Mouse (Mus musculus): ENCODE results near the gene Disp1.

Gene Disp1

DNA sequence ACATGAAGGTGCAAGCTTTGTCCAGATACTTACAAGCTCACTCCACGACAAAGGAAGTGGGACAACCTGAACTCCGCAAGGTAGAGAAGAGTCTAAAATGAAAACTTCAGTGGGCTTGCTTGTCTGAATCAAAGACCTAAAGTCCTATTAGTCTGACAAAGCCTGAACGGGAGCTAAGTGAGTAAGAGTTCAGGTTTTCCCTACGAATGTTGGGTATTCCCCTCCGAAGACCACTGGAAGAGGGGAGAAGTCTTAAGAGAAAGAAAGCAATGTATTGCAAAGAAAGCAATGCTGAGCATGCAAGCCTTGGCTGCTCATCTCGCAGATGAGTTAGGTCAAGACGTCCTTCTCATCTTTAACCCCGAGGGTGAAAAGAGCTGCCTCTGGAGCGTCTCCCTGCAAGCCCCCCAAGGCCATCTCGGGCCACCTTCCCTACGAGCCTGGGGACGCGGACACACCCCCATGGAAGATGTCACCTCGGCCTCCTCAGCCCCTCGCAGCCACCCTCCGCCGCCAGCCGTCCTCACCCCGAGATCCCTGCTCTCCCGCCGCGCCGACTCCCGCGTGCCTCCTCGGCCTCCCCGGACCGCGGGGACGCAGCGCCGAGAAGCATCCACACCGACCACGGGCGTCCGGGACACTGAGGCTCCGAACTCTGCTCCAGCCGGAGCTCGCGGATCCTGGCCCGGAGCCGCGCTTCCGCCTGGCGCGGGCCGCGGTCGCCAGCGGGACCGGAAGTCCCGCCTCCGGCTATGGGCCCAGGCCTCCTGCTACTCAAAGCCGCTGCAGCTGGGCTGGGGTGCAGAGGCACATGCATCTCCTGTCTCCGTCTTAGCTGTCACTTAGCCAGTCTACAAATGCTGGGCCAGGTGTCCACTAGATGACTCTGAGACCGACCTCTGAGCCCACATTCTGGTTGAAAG, at the start of gene Disp1:
TSS of gene Disp1 (minus strand) at position 727 of the 923 bp plus-strand sequence.
- peak; percentile 81 for DNase-seq

GRCm38 (mm10) chr1:183267666-183268065, 46.3 kb upstream of the Disp1 start:
- no peak for DNase-seq

- no peak for DNase-seq
These were observed 44.7 kb upstream of the Disp1 start for GRCm38 (mm10) chr1:183265921-183266467.

GRCm38 (mm10) chr1:183264145-183265008, 43.1 kb upstream of the Disp1 start:
- DNase-seq, result peak; percentile 26

- DNase-seq, result no peak
These were observed 31.3 kb upstream of the Disp1 start for GRCm38 (mm10) chr1:183252574-183252973.

- no peak for DNase-seq
These were observed 30.5 kb upstream of the Disp1 start for GRCm38 (mm10) chr1:183251818-183252217.

- no peak for DNase-seq
These were observed 29.3 kb upstream of the Disp1 start for GRCm38 (mm10) chr1:183250612-183251011.

DNA sequence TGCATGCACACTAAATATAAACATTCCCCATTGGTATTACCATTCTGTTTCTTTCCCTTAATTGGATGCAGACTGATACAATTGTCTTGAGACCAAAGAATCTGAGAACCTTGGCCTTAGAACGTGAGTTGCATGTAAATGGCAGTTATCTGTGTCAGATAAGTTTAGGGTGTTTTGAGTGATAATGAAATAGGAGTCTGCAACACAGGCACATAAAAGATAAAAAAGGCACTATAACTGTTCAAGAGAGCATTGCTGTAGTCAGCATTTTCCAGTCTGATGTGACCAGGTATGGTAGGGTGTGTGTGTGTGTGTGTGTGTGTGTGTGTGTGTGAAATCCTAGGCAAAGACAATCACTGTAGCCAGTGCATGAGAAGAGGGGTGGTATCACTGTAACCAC, 26.8 kb upstream of the Disp1 start:
- no peak for DNase-seq

- peak; percentile 19 for DNase-seq
These were observed 22.0 kb upstream of the Disp1 start for GRCm38 (mm10) chr1:183243293-183243692.

DNA sequence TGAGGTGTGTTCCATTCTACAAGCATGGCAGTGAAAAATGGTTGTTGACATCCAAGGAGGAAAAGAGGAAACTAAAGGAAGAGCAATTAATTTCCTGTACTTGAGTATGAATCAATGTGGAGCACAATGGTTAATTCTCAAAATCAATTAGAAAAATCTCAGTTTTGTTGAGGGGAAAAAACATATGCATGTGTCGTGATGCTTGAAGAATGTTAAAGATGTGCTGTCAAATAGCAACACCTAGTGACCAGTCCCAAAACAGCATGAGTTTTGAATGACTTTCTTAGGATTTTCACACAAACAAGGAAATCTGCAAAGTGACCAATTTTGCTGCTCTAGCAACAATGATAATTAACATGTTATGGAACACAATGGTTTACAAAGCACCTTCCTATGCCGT, 16.6 kb upstream of the Disp1 start:
- no peak for DNase-seq

GRCm38 (mm10) chr1:183236460-183236859, 15.1 kb upstream of the Disp1 start:
- DNase-seq, result no peak

DNA sequence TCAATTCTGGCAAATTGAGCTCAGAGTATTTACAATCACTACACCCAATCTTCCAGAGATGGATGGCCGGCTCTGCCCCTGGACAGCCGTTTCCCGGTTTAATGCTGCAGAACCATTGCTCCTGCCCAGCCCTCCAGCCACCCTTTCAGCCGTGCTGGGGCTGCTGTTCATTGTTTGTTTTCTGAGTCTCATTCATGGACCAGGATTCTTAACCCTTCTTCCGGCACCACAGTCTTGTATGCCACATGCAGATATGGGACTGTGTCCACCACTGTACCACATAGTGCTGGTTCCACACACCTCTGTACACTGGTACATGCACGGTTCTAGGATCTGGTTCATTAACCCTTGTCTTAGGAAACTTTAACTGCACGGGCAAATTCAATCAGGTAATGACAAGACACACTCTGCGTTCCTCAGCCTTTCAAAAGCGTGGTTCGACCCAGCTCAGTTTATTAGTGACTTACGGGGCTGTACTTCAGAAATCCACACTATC, 12.4 kb upstream of the Disp1 start:
- no peak for DNase-seq

GRCm38 (mm10) chr1:183232985-183233678, 11.8 kb upstream of the Disp1 start:
- DNase-seq, result no peak

DNA sequence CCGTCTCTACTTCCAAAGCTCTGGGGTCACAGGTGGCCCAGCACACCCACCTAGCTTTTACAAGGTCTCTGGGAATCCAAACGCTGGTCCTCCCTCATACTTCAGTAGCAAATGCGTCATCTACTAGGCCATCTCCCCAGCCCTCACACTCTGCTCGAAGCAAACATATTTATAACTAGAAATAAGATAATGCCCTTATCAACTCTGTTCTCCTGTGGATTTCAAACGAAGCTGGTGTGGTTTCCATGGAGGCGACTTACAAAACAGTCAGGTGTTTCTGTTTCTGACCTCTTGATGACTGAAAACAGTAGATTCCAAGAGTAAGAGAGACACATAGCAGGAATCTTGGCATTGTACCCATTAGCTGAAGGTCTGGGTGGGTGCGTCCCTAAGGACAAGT, 6.1 kb upstream of the Disp1 start:
- DNase-seq, result no peak

DNA sequence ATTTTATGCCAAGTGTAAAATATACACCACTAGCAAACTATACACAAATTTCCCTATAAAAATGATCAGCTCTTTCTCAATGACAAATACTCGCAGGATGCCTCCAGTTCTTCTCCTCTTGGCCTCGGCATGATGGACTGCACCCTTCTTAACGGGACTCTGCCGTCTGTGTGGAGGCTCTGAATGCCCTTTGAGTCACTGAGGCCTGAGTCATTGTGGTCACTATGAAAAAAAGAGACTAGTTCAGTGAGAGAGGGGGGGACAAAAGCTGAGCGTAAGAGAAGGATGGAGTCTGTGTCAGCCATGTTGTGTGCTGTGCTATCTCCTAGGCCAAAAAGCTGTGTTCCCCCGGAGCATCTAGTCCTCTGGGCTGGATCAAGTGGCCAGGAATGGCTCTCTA, 2.3 kb downstream of the Disp1 start:
- DNase-seq, result no peak

GRCm38 (mm10) chr1:183216691-183217090, 4.6 kb downstream of the Disp1 start:
- no peak for DNase-seq

- no peak for DNase-seq
These were observed 5.6 kb downstream of the Disp1 start for GRCm38 (mm10) chr1:183215706-183216105.

- DNase-seq, result peak; percentile 74
These were observed 7.5 kb downstream of the Disp1 start for GRCm38 (mm10) chr1:183213850-183214249.

DNA sequence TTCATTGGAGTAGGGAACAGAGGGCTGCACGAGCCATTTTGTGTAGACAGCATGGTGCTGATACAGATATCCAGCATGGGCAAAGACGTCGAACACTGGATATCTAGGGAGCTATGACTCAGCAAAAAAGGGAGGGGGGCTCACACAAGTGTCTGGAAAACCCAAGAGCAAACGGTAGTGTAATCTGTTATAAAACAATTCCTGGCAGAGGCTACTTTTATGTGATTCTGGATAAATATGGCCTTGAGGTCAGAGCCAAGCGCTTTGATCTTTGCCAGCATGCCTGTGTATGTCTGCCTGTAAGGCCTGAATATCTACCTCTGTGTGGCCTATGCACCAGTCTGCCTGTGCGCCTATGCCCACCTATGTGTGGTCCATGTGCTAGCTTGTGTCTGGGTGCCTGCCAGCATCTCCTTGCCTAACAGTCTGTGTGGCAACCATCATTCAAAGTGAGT, 8.5 kb downstream of the Disp1 start:
- DNase-seq, result peak; percentile 41

- DNase-seq, result no peak
These were observed 11.2 kb downstream of the Disp1 start for GRCm38 (mm10) chr1:183210115-183210514.

GRCm38 (mm10) chr1:183207623-183208022, 13.7 kb downstream of the Disp1 start:
- no peak for DNase-seq

DNA sequence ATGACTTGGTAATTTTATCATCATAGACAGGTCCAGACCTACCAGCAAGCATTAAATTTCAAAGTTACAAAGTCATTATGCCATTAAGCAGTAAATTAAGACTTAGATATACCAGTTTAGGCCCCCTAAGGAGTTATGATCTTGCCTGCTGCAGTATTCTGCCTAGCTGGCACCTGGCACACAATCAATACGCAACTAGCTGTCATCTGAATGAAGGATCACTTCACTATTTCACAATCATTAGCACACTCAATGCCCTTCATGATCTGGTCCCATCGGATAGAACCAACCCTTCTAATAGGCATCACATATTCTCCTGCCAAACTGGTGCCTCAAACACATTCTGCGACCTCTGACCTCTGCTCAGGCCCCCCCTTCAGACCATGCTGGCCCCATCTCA, 14.2 kb downstream of the Disp1 start:
- no peak for DNase-seq
